Mouse (Mus musculus) stomach, postnatal 0 days (tissue): ENCODE results near the gene Sash1. TPM values are rescaled to one million over a fixed set of nuclear protein-coding genes. Genes with fewer than 3 reads are reported as not detected.

ENCODE experiments used
- ATAC-seq: fragments of 200-750 bp; cut with Nextera tagmentation; 2 replicates; pipeline ENCODE4 v1.8.0; 2017; ENCODE audit not compliant: low FRiP score, low TSS enrichment
- DNase-seq: peaks from one replicate; pipeline ENCODE4 v3.0.0-alpha.2; 2016; ENCODE audit warnings: low spot score
- H3K27ac ChIP-seq: fragments of 300-500 bp; sonication (generic); replicated peaks from 2 replicates; pipeline ENCODE4 v1.5.1; 2014; ENCODE audit warnings: mild to moderate bottlenecking, control low read depth
- H3K27me3 ChIP-seq: fragments of 300-500 bp; sonication (generic); 2 replicates; pipeline ENCODE4 v1.6.1; 2014; ENCODE audit warnings: low read length; ENCODE audit not compliant: control insufficient read depth, insufficient read depth
- H3K36me3 ChIP-seq: fragments of 300-500 bp; sonication (generic); 2 replicates; pipeline ENCODE4 v1.6.1; 2014; ENCODE audit warnings: low read length, mixed read lengths; ENCODE audit not compliant: control insufficient read depth, insufficient read depth
- H3K4me1 ChIP-seq: fragments of 300-500 bp; sonication (generic); replicated peaks from 2 replicates; pipeline ENCODE4 v1.6.1; 2014; ENCODE audit warnings: antibody characterized with exemption; ENCODE audit not compliant: control insufficient read depth, insufficient read depth
- H3K4me2 ChIP-seq: fragments of 300-500 bp; sonication (generic); replicated peaks from 2 replicates; pipeline ENCODE4 v1.6.1; 2014; ENCODE audit warnings: low read depth, mild to moderate bottlenecking, control low read depth, moderate library complexity
- H3K4me3 ChIP-seq: fragments of 300-500 bp; sonication (generic); 2 replicates; pipeline ENCODE4 v1.5.1; 2014; ENCODE audit warnings: low read depth, low read length, control low read depth
- H3K9ac ChIP-seq: fragments of 300-500 bp; sonication (generic); 2 replicates; pipeline ENCODE4 v1.6.1; 2014; ENCODE audit warnings: mild to moderate bottlenecking, low read length, control low read depth, mixed read lengths
- H3K9me3 ChIP-seq: fragments of 300-500 bp; sonication (generic); 2 replicates; pipeline ENCODE4 v1.6.1; 2016; ENCODE audit warnings: low read length; ENCODE audit not compliant: control insufficient read depth
- CTCF ChIP-seq: IDR thresholded peaks from 2 replicates; pipeline ENCODE4 v1.5.1; 2016; ENCODE audit warnings: antibody characterized with exemption, low read depth, mild to moderate bottlenecking, moderate library complexity
- EP300 ChIP-seq: optimal IDR thresholded peaks from 2 replicates; pipeline ENCODE3; 2016; ENCODE audit warnings: antibody characterized with exemption
- WGBS: fragments of 180-500 bp; shearing (Covaris S2); extraction: QIAGEN DNeasy Blood & Tissue Kit; methylation state at CpG from one replicate; pipeline ENCODE4 v1.1.7; 2014; 5-methylcytosine and 5-hydroxymethylcytosine counted together
- polyA plus RNA-seq: library from polyadenylated mRNA; unstranded; fragments of >200 nt; fragmentation: Nextera tagmentation; extraction: Ambion mirVana; gene quantifications from 2 replicates; pipeline ENCODE4 v1.2.1, GENCODE M21; 2015

Gene Sash1
- polyA plus RNA-seq, 1 experiment from 2014 or later = 3.8 TPM

GRCm38 (mm10) chr10:8910237-8910990 is 24.5 kb upstream of the Sash1 start:
- Histone ChIP-seq H3K4me1 (no peaks in the 10 kb centered on the region), H3K4me3 (no peak overlapping the region), H3K36me3 (no peaks in the 10 kb centered on the region), H3K9ac (no peak overlapping the region), H3K9me3 (no peaks in the 10 kb centered on the region), H3K27ac (peak overlapping the region; percentile 53; the same call in 1 of the 2 replicates), H3K27me3 (no peaks in the 10 kb centered on the region), H3K4me2 (no peak overlapping the region)
- DNase-seq (no peak), ATAC-seq (no peak)
- TF ChIP-seq EP300 = no peak
- no peak for TF ChIP-seq CTCF
- WGBS = 53% methylated on average over 16 of the region's 16 CpGs

GRCm38 (mm10) chr10:8903086-8903485 is 17.2 kb upstream of the Sash1 start:
- no peak overlapping the region for H3K4me2 ChIP-seq
- no peak for TF ChIP-seq CTCF
- no peak for TF ChIP-seq EP300
- H3K4me1 ChIP-seq = no peaks in the 10 kb centered on the region
- 80% methylated on average over 6 of the region's 6 CpGs for WGBS
- ATAC-seq (no peak), DNase-seq (no peak)
- H3K27ac ChIP-seq = no peak overlapping the region
- H3K9me3 ChIP-seq = no peaks in the 10 kb centered on the region
- no peak overlapping the region for H3K9ac ChIP-seq
- H3K36me3 ChIP-seq = no peaks in the 10 kb centered on the region
- H3K4me3 ChIP-seq = no peak overlapping the region
- no peaks in the 10 kb centered on the region for H3K27me3 ChIP-seq

GRCm38 (mm10) chr10:8902412-8902811 is 16.5 kb upstream of the Sash1 start:
- H3K4me1 ChIP-seq = no peaks in the 10 kb centered on the region
- H3K4me3 ChIP-seq = no peak overlapping the region
- no peaks in the 10 kb centered on the region for H3K27me3 ChIP-seq
- 62% methylated on average over 7 of the region's 7 CpGs for WGBS
- ATAC-seq (no peak), DNase-seq (no peak)
- no peaks in the 10 kb centered on the region for H3K9me3 ChIP-seq
- no peak overlapping the region for H3K27ac ChIP-seq
- no peak overlapping the region for H3K9ac ChIP-seq
- no peak for TF ChIP-seq EP300
- no peak for TF ChIP-seq CTCF
- H3K36me3 ChIP-seq = no peaks in the 10 kb centered on the region
- no peak overlapping the region for H3K4me2 ChIP-seq

GRCm38 (mm10) chr10:8898831-8899511 is 13.1 kb upstream of the Sash1 start:
- TF ChIP-seq EP300 (no peak), CTCF (no peak)
- Histone ChIP-seq H3K9me3 (no peaks in the 10 kb centered on the region), H3K27me3 (no peaks in the 10 kb centered on the region), H3K4me1 (no peaks in the 10 kb centered on the region), H3K4me3 (no peak overlapping the region), H3K9ac (no peak overlapping the region), H3K4me2 (no peak overlapping the region), H3K36me3 (no peaks in the 10 kb centered on the region), H3K27ac (0 out of 2 replicates have a peak overlapping the region, but pooled peaks have one; percentile 35)
- WGBS = 47% methylated on average over 8 of the region's 8 CpGs
- DNase-seq (peak; percentile 45), ATAC-seq (peak; percentile 89)

- WGBS = 80% methylated on average over 5 of the region's 5 CpGs
- H3K4me2 ChIP-seq = no peak overlapping the region
- H3K4me3 ChIP-seq = no peak overlapping the region
- H3K9me3 ChIP-seq = no peaks in the 10 kb centered on the region
- no peaks in the 10 kb centered on the region for H3K4me1 ChIP-seq
- TF ChIP-seq EP300 (no peak), CTCF (no peak)
- no peaks in the 10 kb centered on the region for H3K27me3 ChIP-seq
- DNase-seq (no peak), ATAC-seq (no peak)
- no peaks in the 10 kb centered on the region for H3K36me3 ChIP-seq
- H3K27ac ChIP-seq = no peak overlapping the region
- H3K9ac ChIP-seq = no peak overlapping the region
These were observed 12.4 kb upstream of the Sash1 start for GRCm38 (mm10) chr10:8898099-8898777.
